Mouse (Mus musculus): ENCODE measurements at regions not wholly inside any gene's neighbourhood (a gene's known extent, or its start where the extent isn't known, plus 50 kb on each side); places are given as distances from the start of the nearest gene placed in this dataset.

DNA sequence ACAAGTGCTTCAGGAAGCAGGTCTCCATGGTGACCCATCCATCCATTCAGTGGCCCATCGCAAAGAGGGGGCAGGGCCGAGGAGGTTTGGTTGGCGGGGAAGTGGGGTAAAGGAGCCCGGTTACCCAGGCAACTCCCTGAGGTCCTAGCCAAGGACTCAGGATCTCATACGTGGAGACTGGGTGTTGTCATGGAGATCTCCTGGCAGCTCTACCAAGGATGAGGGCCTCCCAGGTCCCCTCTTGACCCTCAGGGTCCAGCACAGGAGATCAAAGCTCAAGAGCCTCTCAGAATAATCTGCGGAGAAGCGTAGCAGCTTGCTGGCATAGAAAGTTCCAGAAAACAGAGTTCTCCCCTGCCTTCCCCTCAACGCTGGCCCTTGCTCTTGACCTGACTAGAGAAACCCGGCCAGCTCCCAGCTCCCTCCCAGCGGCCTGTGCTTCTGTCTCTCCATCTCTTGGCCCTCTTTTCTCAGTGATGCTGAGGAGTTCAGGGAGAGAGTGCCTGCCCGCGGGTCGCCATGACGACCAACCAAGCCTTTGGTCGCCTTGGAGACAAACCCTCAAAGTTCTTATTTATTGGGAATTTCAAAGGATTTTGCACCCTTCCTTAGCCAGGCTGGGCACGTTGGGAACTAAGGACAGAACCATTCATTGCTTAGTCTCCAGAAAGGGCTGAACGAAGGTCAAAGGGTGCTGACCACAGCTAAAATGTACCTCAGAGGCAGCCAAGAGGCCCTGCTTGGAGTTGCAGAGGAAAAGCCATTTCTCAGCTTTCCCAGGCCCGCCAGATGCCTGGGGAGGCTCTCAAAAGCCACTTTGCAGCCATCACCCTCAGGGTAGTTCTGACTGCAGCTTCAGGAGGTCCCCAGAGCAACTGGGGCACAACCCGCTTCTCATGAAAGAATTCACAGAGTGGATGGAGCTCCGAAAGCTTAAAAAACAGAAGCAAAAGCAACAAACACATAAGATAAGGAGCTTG, 60.0 kb downstream of the Ubiad1 start:
- in situ Hi-C loops (cut with MboI, MseI) = no loop called here

DNA sequence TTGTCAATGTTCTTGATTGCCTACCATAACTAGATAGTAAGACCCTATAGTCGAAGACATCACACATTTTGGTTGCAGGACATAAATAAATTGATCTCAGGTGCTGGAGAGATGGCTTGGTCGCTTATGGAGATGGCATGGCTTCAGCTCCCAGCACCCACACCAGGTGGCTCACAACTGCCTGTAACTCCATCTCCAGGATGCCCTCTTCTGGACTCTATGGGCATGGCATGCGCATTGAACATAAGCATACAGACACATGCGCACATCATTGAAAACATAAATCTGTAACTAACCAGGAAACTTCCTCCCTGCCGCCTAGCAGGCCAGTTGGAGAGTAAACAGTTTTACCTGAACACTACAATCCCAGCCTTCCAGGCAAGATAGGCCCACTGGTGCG, 64.0 kb downstream of the Ubiad1 start:
- in situ Hi-C loops (cut with MboI, MseI) = no loop called here

DNA sequence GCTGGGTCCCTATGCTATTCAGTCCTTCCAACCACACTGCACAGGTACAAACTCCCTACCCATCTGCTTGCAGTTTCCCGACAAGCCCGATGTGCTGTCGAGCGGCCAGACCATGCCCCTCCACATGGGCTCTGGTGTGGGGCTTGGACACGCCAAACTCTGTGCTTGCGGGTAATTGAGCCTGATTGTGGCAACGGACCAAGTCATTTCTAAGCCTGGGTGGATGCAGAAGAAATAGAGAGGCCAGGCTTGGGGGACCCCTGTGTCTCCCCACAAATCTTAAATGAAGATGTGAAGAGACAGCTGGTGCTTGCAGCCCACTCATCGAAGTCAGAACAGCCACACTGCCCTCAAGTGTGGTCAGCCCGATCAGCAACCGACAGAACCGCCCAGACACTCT, 66.1 kb downstream of the Ubiad1 start:
- in situ Hi-C loops (cut with MboI, MseI) = no loop called here

DNA sequence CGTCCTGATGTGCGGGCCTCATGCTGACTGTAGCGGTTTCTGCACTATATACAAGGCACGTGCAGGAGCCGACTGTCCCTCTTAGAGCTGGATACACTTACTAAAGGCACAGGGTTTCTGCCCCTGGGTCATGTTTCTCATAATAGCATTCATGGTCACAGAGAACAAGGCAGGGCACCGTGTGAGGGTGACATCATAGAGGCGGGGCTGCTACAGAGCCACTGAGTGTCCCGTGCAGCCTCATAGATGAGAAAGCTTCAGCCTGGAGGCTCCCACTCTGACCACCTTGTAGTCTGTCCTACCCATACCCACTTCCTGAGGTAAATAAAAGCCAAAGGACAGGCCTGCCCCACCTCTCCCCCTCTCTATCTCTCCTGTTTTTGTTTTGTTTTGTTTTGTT, 67.2 kb downstream of the Ubiad1 start:
- in situ Hi-C loops (cut with MboI, MseI) = no loop called here

DNA sequence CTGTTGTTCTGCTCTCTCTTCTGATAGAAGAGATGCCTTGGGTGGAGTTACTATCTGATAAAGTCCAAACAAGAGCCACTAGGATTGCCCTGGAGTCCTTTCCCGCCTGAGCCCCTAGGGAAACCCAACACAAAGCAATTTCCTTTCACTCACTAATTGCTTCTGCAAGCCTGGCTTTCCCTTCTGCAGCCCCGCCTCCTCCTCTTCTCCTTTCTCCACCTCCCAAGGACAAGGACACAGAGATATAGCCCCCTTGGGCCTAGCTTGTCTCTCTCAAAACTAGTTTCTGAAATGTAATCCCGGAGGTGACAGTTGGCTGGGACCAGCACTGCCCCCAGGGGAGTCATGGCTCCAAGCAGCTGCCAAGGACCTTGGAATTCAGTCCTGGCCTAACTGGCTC, 68.1 kb downstream of the Ubiad1 start:
- in situ Hi-C loops (cut with MboI, MseI) = no loop called here

DNA sequence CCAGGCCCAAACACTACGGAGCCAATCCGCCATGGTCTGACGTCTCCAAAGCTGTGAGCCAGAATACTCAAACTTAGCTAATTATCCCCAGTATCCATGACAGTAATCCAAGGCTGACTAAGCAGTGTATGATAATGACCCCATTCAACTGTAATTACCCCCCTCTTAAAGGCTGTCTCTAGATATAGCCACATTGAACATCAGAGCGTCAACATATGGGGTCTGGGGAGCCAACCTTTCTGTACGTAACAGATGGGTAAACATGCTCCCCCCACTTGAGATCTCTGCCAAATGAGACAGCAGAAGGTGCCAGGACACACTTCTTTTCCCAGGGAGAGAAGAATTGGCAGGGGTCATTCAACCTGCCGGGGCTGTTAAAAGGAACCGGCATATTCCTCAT, 73.1 kb downstream of the Ubiad1 start:
- in situ Hi-C loops (cut with MboI, MseI) = no loop called here

DNA sequence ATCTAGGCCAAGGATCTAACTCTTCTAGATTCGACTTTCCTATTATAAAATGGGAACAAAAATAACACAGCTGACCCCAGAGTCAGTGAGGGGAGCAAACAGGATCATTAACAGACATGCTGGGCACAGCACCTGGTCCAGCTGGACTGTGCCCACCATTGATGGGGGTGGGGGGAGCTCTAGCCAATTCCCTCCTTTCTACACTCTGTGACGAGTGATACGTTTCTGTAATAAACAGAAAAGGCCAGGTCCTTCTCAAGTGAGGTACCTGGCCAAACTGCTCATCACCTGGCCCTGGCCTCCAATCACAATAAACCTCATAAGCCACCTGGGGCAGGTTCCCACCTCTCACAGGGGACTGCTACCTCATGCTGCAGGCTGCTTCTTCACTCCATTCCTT, 76.9 kb downstream of the Ubiad1 start:
- in situ Hi-C loops (cut with MboI, MseI) = no loop called here

DNA sequence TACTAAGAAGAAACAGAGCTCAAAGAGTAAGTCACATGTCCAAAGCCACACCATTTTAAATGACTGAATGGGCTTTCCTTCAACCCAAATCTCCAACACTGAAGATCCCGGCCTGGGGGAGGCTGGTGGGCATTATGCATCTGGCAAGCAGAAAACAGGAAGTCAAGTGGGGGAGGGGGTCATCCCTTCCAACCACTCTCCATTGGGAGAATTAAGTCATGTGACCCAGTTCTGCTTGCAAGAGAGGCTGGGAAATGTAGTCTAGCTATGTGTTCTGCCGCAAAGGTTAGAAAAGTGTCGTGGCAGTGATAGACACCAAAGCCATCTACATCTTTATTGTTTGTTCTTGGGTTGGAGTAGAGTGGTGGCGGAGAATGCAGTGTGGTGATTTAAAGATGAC, 78.0 kb upstream of the Disp3 start:
- in situ Hi-C loops (cut with MboI, MseI) = no loop called here

DNA sequence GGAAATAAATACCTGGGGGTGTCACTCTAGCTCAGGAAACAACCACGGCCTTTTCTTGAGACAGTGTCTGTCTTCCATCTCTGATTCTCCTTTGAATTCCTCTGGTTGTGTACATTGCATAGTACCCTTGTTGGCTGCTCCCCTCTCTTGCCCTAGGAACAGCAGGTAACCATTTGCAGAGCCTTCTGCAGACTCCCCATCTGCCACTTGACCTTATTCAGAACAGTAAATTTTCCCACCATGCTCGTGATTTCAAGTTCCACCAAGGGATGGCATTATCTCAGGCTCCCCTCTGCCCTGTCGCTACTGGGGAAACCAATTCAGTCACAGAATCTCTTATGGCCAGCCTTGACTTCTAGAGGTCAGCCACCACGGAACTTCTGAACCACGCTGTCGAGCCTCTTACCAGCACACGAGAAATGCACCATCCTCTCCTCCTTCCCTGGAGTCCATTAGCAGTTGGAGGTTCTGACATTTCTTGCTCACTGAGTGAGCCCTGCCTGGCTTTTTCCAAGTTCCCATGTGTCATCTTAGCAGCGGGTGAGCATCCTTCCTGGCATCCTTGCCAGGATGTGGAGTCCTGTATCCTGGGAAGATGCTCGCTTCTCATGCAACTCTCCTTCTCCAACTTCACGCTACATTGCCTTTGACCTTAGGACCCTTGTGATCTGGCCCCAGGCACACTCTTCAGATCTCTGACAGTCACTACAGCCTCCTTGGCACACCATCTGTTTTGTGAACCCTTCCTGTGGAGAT, 75.8 kb upstream of the Disp3 start:
- in situ Hi-C loops (cut with MboI, MseI) = no loop called here

DNA sequence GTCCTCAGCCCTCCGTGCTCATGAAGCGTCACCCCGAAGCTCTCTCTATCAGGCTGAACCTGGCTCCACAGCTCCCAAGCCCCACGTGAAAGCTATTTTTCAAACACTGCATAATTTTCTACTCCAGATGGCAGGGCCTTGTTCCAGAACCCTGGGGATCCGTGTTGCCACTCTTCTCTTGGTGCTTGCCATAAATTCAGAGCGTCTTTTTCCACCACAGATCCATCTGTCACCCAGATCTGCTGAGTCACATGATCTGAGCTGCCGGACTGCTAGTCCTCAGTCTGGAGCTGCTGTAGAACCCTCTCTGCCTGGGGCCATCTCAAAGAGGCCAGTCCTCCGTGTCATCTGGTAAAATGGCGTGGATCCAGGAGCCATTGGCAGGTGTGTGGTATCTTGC, 73.2 kb upstream of the Disp3 start:
- in situ Hi-C loops (cut with MboI, MseI) = no loop called here

DNA sequence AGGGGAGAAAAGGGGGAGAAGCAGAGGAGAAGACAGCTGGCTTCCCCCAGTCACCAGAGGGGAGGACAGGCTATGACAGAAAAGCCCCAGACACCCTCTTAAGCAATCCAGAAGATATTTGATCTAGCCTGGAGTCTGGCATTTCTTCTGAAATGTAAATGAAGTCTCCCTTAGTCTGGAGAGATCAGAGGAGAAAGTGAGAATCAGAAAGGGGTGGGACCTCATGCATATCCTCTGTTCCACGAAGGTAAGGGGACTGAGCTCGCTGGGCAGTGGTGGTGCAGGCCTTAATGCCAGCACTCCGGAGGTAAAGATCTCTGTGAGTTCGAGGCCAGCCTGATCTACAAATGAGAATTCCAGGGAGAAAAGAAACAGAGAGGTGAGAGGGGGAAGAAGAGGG, 70.6 kb upstream of the Disp3 start:
- in situ Hi-C loops (cut with MboI, MseI) = no loop called here

DNA sequence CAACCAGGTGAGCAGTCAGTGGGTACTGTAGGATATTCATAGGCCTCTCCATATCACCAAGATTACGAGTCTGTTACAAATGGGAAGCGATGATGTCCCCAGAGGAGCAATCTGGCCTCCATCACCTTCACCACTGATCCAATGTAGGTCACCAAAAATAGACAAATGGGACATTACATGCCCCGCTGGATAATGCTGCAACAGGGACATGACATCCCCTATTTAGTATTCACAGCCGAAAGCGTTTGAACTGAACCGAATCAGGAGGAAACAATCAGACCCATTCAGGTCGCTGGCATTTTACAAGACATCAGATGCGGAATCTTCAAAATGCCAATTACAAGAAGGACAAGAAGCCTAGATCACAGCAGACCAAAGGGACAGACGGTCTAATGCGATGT, 69.5 kb upstream of the Disp3 start:
- in situ Hi-C loops (cut with MboI, MseI) = no loop called here

DNA sequence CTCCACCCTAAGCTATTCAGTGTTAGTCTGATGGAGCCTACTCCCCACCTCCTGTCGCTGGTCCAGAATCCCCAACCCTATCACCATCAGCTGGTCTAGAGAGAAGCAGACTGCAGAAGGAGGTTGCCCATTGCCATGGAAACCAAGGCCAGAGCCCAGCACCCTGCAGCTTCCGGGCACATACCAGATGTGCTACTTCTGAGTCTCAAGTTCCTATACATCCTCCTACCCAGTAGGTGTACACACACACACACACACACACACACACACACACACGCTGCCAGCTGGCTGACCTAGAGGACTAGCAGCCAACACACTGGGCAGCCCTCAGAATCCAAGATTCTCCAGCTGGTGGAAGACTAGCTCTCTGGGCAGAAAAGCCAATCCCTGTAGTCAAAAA, 68.9 kb upstream of the Disp3 start:
- in situ Hi-C loops (cut with MboI, MseI) = no loop called here

DNA sequence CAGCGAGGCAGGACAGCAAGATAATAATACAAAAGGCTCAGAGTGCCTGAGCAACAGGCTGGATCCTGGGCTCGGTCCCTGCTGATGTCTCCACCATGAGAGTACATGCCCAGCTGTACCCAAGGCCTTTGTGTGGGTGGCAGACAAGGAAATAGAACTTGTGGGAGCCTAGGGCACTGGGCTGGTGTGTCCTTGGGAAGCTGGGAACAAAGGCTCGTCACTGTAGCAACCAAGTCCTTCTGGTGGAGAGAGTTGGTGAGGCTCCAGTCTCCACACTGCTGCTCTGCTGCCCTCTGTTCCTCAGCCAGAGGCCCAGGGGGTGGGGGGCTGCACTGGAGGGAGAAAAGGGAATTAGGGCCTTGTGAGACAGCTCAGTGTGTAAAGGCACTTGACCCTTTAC, 66.2 kb upstream of the Disp3 start:
- in situ Hi-C loops (cut with MboI, MseI) = no loop called here

DNA sequence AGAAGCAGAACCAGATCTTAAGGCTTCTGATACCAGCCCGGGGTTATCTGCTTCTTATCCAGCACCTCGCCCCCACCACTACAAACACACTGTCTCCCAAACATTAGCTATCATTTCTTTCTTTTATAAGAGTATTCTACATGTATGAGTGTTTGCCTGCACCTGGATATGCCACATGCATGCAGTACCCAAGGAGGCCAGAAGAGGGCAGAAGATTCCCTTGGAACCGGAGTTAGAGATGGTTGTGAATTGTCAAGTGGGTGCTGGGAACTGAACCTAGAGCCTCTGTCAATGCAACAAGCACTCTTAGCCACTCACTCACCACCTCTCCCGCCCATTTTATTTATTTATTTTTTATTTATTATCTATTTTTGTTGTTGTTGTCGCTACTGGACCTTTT, 64.9 kb upstream of the Disp3 start:
- in situ Hi-C loops (cut with MboI, MseI) = no loop called here

DNA sequence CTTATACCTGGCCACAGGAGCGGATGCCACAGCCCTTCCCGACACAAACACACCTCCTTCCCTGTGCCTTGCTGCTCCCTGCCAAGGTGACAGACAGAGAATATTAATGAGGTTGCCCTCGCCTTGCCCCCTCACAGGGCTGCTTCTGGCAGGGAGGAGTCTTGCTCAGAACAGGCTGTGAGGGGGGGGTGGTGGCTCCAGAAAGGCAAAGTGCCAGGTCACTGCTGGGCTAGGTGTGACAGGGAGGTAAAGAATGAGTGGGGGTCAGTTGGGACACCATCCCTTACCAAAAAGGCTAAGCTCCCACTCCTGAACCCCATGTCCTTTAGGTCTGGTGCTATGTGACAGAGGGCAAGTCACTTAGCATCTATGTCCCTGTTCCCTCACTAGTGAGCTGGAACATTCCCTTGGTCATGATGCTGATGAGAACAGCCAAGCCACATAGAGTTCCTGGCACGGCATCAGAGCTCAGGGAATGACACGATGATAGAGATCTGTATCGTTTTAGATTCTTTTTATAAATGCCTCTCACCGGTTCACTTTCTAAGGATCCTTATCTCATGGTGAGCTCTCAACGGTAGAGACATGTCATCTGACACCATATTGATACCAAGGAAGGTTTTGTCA, 53.9 kb upstream of the Disp3 start:
- in situ Hi-C loops (cut with MboI, MseI) = no loop called here

DNA sequence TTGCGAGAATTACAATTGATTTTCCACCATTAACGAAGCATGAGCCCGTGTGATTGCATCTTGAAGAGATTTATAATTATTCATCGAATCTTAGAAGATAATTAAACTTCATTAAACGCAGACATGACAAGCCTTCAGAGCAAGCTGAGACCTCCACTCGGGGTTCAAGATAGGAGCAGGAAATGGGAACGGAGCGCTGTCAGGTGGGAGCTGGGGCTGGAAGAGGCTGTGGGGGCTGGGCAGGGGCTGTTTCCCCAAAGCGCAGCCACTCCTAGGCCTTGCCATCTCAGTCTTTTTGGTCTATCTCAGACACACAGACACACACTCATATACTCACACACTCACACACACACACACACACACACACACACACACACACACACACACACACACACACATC, 52.6 kb upstream of the Disp3 start:
- in situ Hi-C loops (cut with MboI, MseI) = no loop called here

DNA sequence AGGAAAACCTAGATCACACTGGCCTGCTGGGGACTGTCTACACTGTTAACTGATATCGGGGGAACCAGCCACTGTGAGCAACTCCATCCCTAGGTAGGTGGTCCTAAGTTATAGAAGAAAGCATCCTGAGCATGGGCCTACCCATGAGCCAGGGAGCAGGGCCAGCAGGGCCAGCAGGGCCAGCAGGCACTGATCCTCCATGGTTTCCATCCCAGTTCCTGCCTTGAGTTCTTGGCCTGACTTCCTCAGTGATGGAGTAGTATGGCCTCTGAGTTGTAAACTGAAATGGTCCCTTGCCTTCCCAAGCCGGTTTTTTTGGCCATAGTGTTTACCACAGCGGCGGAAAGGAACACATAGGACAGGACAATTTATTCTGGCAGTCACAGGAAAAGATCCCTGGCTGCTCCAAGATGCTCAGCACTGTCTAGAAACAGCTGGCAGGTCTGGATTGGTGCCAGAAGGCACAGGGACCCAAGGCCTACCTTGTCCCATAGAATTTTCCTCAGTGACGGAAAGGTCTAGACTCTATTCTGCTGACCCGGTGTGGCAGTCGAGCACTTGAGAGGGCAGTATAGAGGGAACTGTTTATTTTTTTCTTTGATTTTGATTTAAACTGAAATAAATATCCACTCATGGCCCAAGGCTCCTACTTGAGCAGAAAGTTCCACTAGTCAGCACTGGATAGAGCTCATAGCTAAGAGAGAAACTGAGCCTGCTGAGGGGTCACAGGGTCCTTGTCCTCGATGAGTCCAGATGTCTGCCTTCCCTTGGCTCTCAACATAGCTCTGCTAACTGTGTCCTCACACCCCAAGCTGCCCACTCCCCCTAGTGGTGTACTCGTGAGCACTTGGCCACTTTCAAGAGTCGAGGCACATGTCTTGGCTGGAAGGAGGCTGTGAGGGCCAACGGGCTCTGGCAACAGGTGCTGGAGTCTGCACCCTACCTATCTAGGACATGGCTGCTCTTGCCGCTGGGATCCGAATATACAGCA, 50.4 kb upstream of the Disp3 start:
- in situ Hi-C loops (cut with MboI, MseI) = loop anchor here (10.0 kb wide), 1 partner anchor 1597 kb away; no protein-coding TSS in a partner anchor
